Comparison of ENCODE assay signal across 10 mouse cellular contexts in the genomic region with DNA sequence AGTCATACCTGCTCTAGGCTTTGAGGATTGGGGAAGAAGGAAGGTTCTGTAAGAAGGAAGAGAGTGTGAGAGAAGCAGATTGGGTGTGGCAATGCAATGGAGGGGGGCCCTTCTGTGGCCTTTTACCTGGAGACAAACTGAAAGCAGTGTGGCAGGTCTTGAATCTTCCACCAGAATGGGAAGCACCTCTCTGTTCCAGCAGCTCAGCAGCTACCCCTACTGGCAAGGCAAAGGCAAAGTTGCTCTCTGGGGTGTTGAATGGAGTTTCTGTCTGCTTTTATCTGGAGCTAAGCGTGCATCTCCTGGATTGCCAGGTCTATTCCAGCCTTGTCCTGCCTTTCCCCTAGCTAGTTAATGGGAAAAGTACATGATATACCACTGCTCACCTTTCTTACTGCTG.
DNase-seq lines count a peak whose midpoint lies in the region; ATAC-seq and TF ChIP-seq lines count a peak whose summit lies in the region.
"Had no signal": no experiment of that assay in that cellular context is flagged by ENCODE, and none has a peak within 500 bp of the region (broad histone marks: within the 10 kb centered on the region; RNA-seq: fewer than 3 reads in every experiment).

No protein-coding gene starts in this region.

- 37% methylated on average over 1 of the region's 1 CpGs for WGBS in midbrain, embryonic 14.5 days
- WGBS in midbrain, embryonic 16.5 days, result 19% methylated on average over 1 of the region's 1 CpGs
- WGBS in kidney, embryonic 15.5 days, result 28% methylated on average over 1 of the region's 1 CpGs
- WGBS in liver, postnatal 0 days (ENCODE audit: insufficient replicate concordance), result 35% methylated on average over 1 of the region's 1 CpGs

- no peak overlapping the region for H3K4me2 ChIP-seq in midbrain, embryonic 14.5 days (ENCODE audit: low read length)
- H3K4me2 ChIP-seq in midbrain, embryonic 16.5 days (ENCODE audit: low read length), result no peak overlapping the region
- H3K4me2 ChIP-seq in kidney, embryonic 15.5 days, result no peak overlapping the region
- H3K4me2 ChIP-seq in liver, postnatal 0 days (ENCODE audit: low read depth, low read length), result no peak overlapping the region
- H3K4me2 ChIP-seq: embryonic facial prominence, embryonic 15.5 days; neural tube, embryonic 13.5 days had no signal

- ATAC-seq in midbrain, embryonic 14.5 days (ENCODE audit: low FRiP score, low TSS enrichment), result no peak
- no peak for ATAC-seq in midbrain, embryonic 16.5 days
- ATAC-seq in kidney, embryonic 15.5 days (replicated peaks; ENCODE audit: low FRiP score), result peak; percentile 43; the same call in 1 of the 2 replicates
- no peak for ATAC-seq in liver, postnatal 0 days

- H3K9ac ChIP-seq in midbrain, embryonic 14.5 days (replicated peaks; ENCODE audit: low read length), result no peak overlapping the region
- no peak overlapping the region for H3K9ac ChIP-seq in midbrain, embryonic 16.5 days (ENCODE audit: low read depth, low read length)
- no peak overlapping the region for H3K9ac ChIP-seq in kidney, embryonic 15.5 days
- no peak overlapping the region for H3K9ac ChIP-seq in liver, postnatal 0 days (replicated peaks)
- H3K9ac ChIP-seq: embryonic facial prominence, embryonic 15.5 days; neural tube, embryonic 13.5 days had no signal

- no peaks in the 10 kb centered on the region for H3K27me3 ChIP-seq in midbrain, embryonic 14.5 days (ENCODE audit: control insufficient read depth, insufficient read depth, low read length)
- no peaks in the 10 kb centered on the region for H3K27me3 ChIP-seq in midbrain, embryonic 16.5 days (ENCODE audit: control insufficient read depth, insufficient read depth, low read depth, low read length)
- no peaks in the 10 kb centered on the region for H3K27me3 ChIP-seq in kidney, embryonic 15.5 days
- H3K27me3 ChIP-seq in liver, postnatal 0 days (ENCODE audit: insufficient read depth, low read length), result no peaks in the 10 kb centered on the region
- H3K27me3 ChIP-seq: embryonic facial prominence, embryonic 15.5 days; neural tube, embryonic 13.5 days had no signal

- H3K27ac ChIP-seq in midbrain, embryonic 14.5 days (replicated peaks; ENCODE audit: low read depth, low read length), result no peak overlapping the region
- no peak overlapping the region for H3K27ac ChIP-seq in midbrain, embryonic 16.5 days (ENCODE audit: low read length)
- H3K27ac ChIP-seq in gastrocnemius, adult 2 months, result no peak overlapping the region
- H3K27ac ChIP-seq in kidney, embryonic 15.5 days, result no peak overlapping the region
- H3K27ac ChIP-seq in liver, postnatal 0 days (ENCODE audit: low read depth), result no peak overlapping the region
- H3K27ac ChIP-seq: embryonic facial prominence, embryonic 15.5 days; neural tube, embryonic 13.5 days had no signal

- H3K4me3 ChIP-seq in midbrain, embryonic 14.5 days (replicated peaks; ENCODE audit: low read depth, low read length), result no peak overlapping the region
- no peak overlapping the region for H3K4me3 ChIP-seq in midbrain, embryonic 16.5 days (ENCODE audit: low read depth, low read length)
- H3K4me3 ChIP-seq in gastrocnemius, adult 2 months, result no peak overlapping the region
- H3K4me3 ChIP-seq in kidney, embryonic 15.5 days (replicated peaks), result no peak overlapping the region
- no peak overlapping the region for H3K4me3 ChIP-seq in liver, postnatal 0 days (ENCODE audit: low read depth, low read length)
- H3K4me3 ChIP-seq: embryonic facial prominence, embryonic 15.5 days; neural tube, embryonic 13.5 days had no signal

- peak; percentile 87 for TF ChIP-seq CTCF in gastrocnemius, adult 2 months (IDR thresholded peaks at IDR 0.05)
- peak; percentile 74 for TF ChIP-seq CTCF in liver, postnatal 0 days (IDR thresholded peaks at IDR 0.05; ENCODE audit: low read depth)

- no peaks in the 10 kb centered on the region for H3K4me1 ChIP-seq in midbrain, embryonic 14.5 days (ENCODE audit: control insufficient read depth, insufficient read depth, low read length)
- no peaks in the 10 kb centered on the region for H3K4me1 ChIP-seq in midbrain, embryonic 16.5 days (ENCODE audit: control insufficient read depth, insufficient read depth, low read length)
- H3K4me1 ChIP-seq in kidney, embryonic 15.5 days, result no peaks in the 10 kb centered on the region
- H3K4me1 ChIP-seq in liver, postnatal 0 days (ENCODE audit: insufficient read depth), result no peaks in the 10 kb centered on the region
- H3K4me1 ChIP-seq: embryonic facial prominence, embryonic 15.5 days; neural tube, embryonic 13.5 days had no signal

- DNase-seq in midbrain, embryonic 14.5 days, result peak; percentile 48
- DNase-seq in cerebellum, adult 11-12 months, result peak; percentile 45
- peak; percentile 77 for DNase-seq in gastrocnemius, adult 2 months
- peak; percentile 60 for DNase-seq in liver, postnatal 0 days
- DNase-seq in right cerebral cortex, postnatal 10 days (ENCODE audit: low spot score in 2 of 2), result peak; percentile 34 to 76
- DNase-seq in MN1 (ENCODE audit: low spot score), result no peak

- H3K36me3 ChIP-seq in midbrain, embryonic 14.5 days (ENCODE audit: control insufficient read depth, insufficient read depth, low read length), result no peaks in the 10 kb centered on the region
- no peaks in the 10 kb centered on the region for H3K36me3 ChIP-seq in midbrain, embryonic 16.5 days (ENCODE audit: control insufficient read depth, insufficient read depth, low read length)
- H3K36me3 ChIP-seq in kidney, embryonic 15.5 days, result no peaks in the 10 kb centered on the region
- H3K36me3 ChIP-seq in liver, postnatal 0 days (replicated peaks; ENCODE audit: insufficient read depth, low read length), result no peaks in the 10 kb centered on the region
- H3K36me3 ChIP-seq: embryonic facial prominence, embryonic 15.5 days; neural tube, embryonic 13.5 days had no signal

- intact Hi-C loops in gastrocnemius, adult 2 months (cut with DNase I), result loop anchor here (10.0 kb wide), 1 partner anchor 786 kb away; no protein-coding TSS in a partner anchor

- H3K9me3 ChIP-seq in midbrain, embryonic 14.5 days (ENCODE audit: control insufficient read depth, low read length), result no peaks in the 10 kb centered on the region
- no peaks in the 10 kb centered on the region for H3K9me3 ChIP-seq in midbrain, embryonic 16.5 days (replicated peaks; ENCODE audit: control insufficient read depth, low read length, poor library complexity, severe bottlenecking)
- H3K9me3 ChIP-seq in kidney, embryonic 15.5 days (replicated peaks), result no peaks in the 10 kb centered on the region
- no peaks in the 10 kb centered on the region for H3K9me3 ChIP-seq in liver, postnatal 0 days (ENCODE audit: low read length)
- H3K9me3 ChIP-seq: embryonic facial prominence, embryonic 15.5 days; neural tube, embryonic 13.5 days had no signal

- TF ChIP-seq EP300 in liver, postnatal 0 days (IDR thresholded peaks at IDR 0.05; ENCODE audit: low read depth), result no peak
